Mouse (Mus musculus) neural tube, embryonic 12.5 days (tissue): ENCODE results near the gene Mcrip1. TPM values are rescaled to one million over a fixed set of nuclear protein-coding genes. Genes with fewer than 3 reads are reported as not detected.
"Not testable (repeated sequence)": the region's sequence is repeated elsewhere in the genome, so short reads cannot be mapped to it uniquely, and the experiment has no call there.

Source experiments
- ATAC-seq: fragments of 200-750 bp; cut with Nextera tagmentation; 2 replicates; pipeline ENCODE4 v1.8.0; 2017; ENCODE audit warnings: low read depth, mild to moderate bottlenecking, moderate TSS enrichment, moderate library complexity; ENCODE audit not compliant: low FRiP score
- H3K27ac ChIP-seq: fragments of 300-500 bp; sonication (generic); 2 replicates; pipeline ENCODE4 v1.5.1; 2016
- H3K27me3 ChIP-seq: fragments of 300-500 bp; sonication (generic); replicated peaks from 2 replicates; pipeline ENCODE4 v1.6.1; 2016; ENCODE audit warnings: mild to moderate bottlenecking
- H3K36me3 ChIP-seq: fragments of 300-500 bp; sonication (generic); 2 replicates; pipeline ENCODE4 v1.6.1; 2016; ENCODE audit warnings: mild to moderate bottlenecking
- H3K4me1 ChIP-seq: fragments of 300-500 bp; sonication (generic); 2 replicates; pipeline ENCODE4 v1.6.1; 2016
- H3K4me2 ChIP-seq: fragments of 300-500 bp; sonication (generic); replicated peaks from 2 replicates; pipeline ENCODE4 v1.6.1; 2016; ENCODE audit warnings: mild to moderate bottlenecking
- H3K4me3 ChIP-seq: fragments of 300-500 bp; sonication (generic); 2 replicates; pipeline ENCODE4 v1.5.1; 2016
- H3K9ac ChIP-seq: fragments of 300-500 bp; sonication (generic); 2 replicates; pipeline ENCODE4 v1.6.1; 2016; ENCODE audit warnings: mild to moderate bottlenecking
- H3K9me3 ChIP-seq: fragments of 300-500 bp; sonication (generic); 2 replicates; pipeline ENCODE4 v1.6.1; 2016; ENCODE audit warnings: mild to moderate bottlenecking
- WGBS: fragments of 180-500 bp; shearing (Covaris S2); methylation state at CpG from one replicate; pipeline ENCODE4 v1.1.7; 2016; 5-methylcytosine and 5-hydroxymethylcytosine counted together
- polyA plus RNA-seq: library from polyadenylated mRNA; unstranded; fragments of >200 nt; fragmentation: Nextera tagmentation; extraction: Ambion mirVana; gene quantifications from 2 replicates; pipeline ENCODE4 v1.2.1, GENCODE M21; 2016

Gene Mcrip1
- polyA plus RNA-seq, 1 experiment from 2014 or later = 234 TPM

DNA sequence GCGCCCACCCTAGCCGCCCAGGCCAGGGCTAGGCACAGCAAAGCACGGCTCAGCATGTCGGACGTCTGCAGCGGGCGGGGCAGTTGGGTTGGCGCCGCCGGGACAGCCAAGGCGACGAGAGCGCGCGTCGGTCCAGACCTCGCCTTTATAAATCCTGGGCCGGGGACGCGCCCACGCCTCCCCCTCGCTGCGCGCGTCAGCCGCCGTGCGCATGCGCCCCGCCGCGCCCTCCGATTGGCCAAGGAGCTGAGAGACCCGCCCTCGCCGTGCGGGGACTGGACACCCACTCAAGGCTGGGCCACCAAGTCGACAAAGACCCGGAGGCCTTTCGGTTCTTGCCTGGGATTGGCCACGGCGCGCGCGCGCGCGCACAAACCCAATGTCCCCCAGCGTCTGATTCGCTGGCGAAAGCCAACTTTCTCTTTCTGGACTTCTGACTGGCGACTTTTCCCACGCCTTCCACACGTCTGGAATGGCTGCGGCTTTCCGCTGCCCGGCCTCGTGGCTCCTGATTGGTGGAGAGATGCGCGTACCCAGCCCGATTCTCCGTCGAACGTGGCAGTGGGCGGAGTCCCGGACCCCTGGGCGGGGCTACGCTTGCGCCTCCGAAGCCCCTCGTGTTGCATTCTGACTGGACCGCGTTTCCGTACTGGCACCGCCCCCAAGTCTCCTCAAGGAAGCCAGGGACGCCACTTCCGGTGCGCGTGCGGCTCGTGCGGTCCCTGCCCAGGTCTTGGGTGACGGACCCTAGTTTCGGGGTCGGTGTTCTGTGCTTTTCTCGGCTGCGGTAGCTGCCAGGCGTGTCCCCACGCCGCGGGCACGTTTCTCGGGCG lies 23.4 kb upstream of the Mcrip1 start, which contains the start of gene P4hb:
Gene P4hb (minus strand): TSS at position 502 of the 833 bp plus-strand sequence.
- H3K36me3 ChIP-seq = peaks cover 35% of the 10 kb centered on the region
- no peaks in the 10 kb centered on the region for H3K9me3 ChIP-seq
- ATAC-seq = peak; percentile 97
- peak within 1 kb of the TSS; percentile 76 for H3K27ac ChIP-seq
- H3K27me3 ChIP-seq = no peaks in the 10 kb centered on the region
- H3K4me2 ChIP-seq = peak within 1 kb of the TSS; percentile 94
- under 1% methylated on average over 90 of the region's 94 CpGs for WGBS
- H3K4me1 ChIP-seq = peaks cover 25% of the 10 kb centered on the region
- H3K4me3 ChIP-seq = peak within 1 kb of the TSS; percentile 98
- peak within 1 kb of the TSS; percentile 96 for H3K9ac ChIP-seq

DNA sequence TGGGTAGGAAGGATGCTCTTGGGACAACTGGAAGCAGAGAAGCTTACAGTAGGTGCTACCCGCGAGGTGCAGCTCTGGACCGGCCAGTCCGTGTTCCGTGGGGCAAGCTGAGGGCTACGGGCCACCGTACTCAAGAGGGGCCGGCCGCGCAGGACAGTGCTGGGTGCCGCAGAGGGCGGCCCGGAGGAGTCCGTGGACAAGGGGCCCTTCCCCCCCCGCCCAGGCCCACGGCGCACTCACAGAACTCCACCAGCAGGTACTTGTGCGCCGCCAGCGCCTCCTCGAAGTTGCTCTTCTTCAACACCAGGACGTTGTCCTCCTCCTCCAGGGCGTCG lies 22.9 kb upstream of the Mcrip1 start:
- peaks cover 25% of the 10 kb centered on the region for H3K4me1 ChIP-seq
- WGBS = under 1% methylated on average over 23 of the region's 24 CpGs
- no peaks in the 10 kb centered on the region for H3K27me3 ChIP-seq
- peak overlapping the region; percentile 96 for H3K9ac ChIP-seq
- H3K27ac ChIP-seq = peak overlapping the region; percentile 72; the same call in 1 of the 2 replicates
- peak overlapping the region; percentile 98 for H3K4me3 ChIP-seq
- peak overlapping the region; percentile 94 for H3K4me2 ChIP-seq
- peaks cover 35% of the 10 kb centered on the region for H3K36me3 ChIP-seq
- ATAC-seq = peak; percentile 49
- no peaks in the 10 kb centered on the region for H3K9me3 ChIP-seq

- Histone ChIP-seq H3K9me3 (no peaks in the 10 kb centered on the region), H3K4me2 (peak overlapping the region; percentile 94), H3K27me3 (no peaks in the 10 kb centered on the region), H3K4me1 (peaks cover 25% of the 10 kb centered on the region), H3K27ac (0 out of 2 replicates have a peak overlapping the region, but pooled peaks have one; percentile 72), H3K4me3 (peak overlapping the region; percentile 98), H3K36me3 (peaks cover 39% of the 10 kb centered on the region), H3K9ac (peak overlapping the region; percentile 96)
- no peak for ATAC-seq
- WGBS = 18% methylated on average over 11 of the region's 11 CpGs
Observed at GRCm38 (mm10) chr11:120571754-120572416, 22.4 kb upstream of the Mcrip1 start.

DNA sequence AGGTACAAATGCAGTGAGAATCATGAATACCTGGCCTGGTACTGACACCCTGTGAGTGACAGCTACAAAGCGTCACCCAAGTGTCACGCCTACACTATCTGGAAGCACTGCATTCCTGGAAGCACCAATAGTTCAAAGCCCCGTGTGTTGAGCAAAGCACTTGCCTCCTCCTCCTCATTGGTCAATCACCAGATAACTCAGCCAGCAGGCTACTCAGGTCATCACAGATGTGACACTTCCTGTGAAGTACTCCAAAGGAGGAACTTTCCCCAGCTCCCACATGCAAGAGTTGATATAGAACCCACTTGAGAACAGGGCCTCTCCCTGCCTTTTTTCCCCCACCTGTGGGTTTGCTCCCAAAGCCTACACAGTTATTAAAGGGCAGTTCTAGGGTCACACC lies 21.6 kb upstream of the Mcrip1 start:
- Histone ChIP-seq H3K4me3 (peak overlapping the region; percentile 98; the same call in 1 of the 2 replicates), H3K36me3 (peaks cover 46% of the 10 kb centered on the region), H3K9me3 (no peaks in the 10 kb centered on the region), H3K27me3 (no peaks in the 10 kb centered on the region), H3K4me2 (peak overlapping the region; percentile 94), H3K27ac (no peak overlapping the region), H3K4me1 (peaks cover 25% of the 10 kb centered on the region), H3K9ac (peak overlapping the region; percentile 45; the same call in 1 of the 2 replicates)
- 81% methylated on average over 3 of the region's 3 CpGs for WGBS
- no peak for ATAC-seq

DNA sequence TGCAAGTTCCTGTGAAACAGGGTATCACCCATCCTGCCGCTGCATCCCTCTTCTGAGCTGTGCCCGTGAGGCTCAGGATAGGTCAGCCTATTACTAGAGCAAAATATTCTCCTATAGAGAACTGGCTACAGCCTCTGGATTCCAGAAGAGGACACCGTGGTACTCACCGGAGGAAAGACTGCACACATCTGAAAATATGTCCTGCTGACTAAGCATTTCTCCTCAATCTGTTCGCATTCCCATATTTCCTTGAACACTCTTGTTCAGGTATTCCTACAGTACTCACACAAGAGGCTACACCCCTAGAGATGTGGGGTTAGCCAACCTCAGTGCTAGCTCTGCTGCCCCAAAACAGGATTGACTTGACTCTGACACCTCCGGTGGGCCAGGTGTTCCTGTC lies 18.8 kb upstream of the Mcrip1 start:
- Histone ChIP-seq H3K27me3 (no peaks in the 10 kb centered on the region), H3K4me1 (peaks cover 15% of the 10 kb centered on the region), H3K27ac (no peak overlapping the region), H3K36me3 (peaks cover 72% of the 10 kb centered on the region), H3K4me2 (no peak overlapping the region), H3K9me3 (no peaks in the 10 kb centered on the region), H3K9ac (no peak overlapping the region), H3K4me3 (no peak overlapping the region; the same call in 1 of the 2 replicates)
- 95% methylated on average over 6 of the region's 6 CpGs for WGBS
- ATAC-seq = no peak

- Histone ChIP-seq H3K36me3 (peaks cover 91% of the 10 kb centered on the region), H3K27ac (no peak overlapping the region), H3K27me3 (no peaks in the 10 kb centered on the region), H3K4me2 (no peak overlapping the region), H3K4me1 (no peaks in the 10 kb centered on the region), H3K9ac (no peak overlapping the region), H3K4me3 (no peak overlapping the region), H3K9me3 (no peaks in the 10 kb centered on the region)
- WGBS = 85% methylated on average over 9 of the region's 9 CpGs
- ATAC-seq = no peak
Observed at GRCm38 (mm10) chr11:120565114-120565513, 15.6 kb upstream of the Mcrip1 start.

GRCm38 (mm10) chr11:120562949-120563348 lies 13.4 kb upstream of the Mcrip1 start:
- Histone ChIP-seq H3K27ac (no peak overlapping the region), H3K4me3 (no peak overlapping the region), H3K9ac (no peak overlapping the region), H3K4me1 (no peaks in the 10 kb centered on the region), H3K27me3 (no peaks in the 10 kb centered on the region), H3K36me3 (peaks cover 90% of the 10 kb centered on the region), H3K4me2 (no peak overlapping the region), H3K9me3 (0 out of 2 replicates have a peak, but pooled peaks cover under 1% of the 10 kb centered on the region)
- 95% methylated on average over 13 of the region's 13 CpGs for WGBS
- no peak for ATAC-seq

GRCm38 (mm10) chr11:120560952-120561728 lies 11.6 kb upstream of the Mcrip1 start:
- Histone ChIP-seq H3K9me3 (0 out of 2 replicates have a peak, but pooled peaks cover 11% of the 10 kb centered on the region), H3K27me3 (no peaks in the 10 kb centered on the region), H3K9ac (no peak overlapping the region), H3K4me3 (no peak overlapping the region), H3K4me2 (no peak overlapping the region), H3K4me1 (no peaks in the 10 kb centered on the region), H3K36me3 (peaks cover 73% of the 10 kb centered on the region), H3K27ac (no peak overlapping the region)
- WGBS = 93% methylated on average over 13 of the region's 13 CpGs
- ATAC-seq = no peak

DNA sequence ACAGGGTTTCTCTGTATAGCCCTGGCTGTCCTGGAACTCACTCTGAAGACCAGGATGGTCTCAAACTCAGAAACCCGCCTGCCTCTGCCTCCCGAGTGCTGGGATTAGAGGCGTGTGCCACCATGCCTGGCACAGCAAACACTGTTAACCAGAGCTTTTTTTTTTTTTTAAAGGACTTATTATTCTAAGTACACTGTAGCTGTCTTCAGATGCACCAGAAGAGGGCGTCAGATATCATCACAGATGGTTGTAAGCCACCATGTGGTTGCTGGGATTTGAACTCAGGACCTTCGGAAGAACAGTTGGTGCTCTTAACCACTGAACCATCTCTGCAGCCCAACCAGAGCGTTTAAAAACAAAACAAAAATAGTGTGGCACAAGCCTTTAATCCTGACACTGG lies 9.3 kb upstream of the Mcrip1 start:
- H3K4me2 ChIP-seq, H3K27ac ChIP-seq, H3K9ac ChIP-seq, H3K27me3 ChIP-seq, ATAC-seq, H3K4me1 ChIP-seq, H3K4me3 ChIP-seq: not testable (repeated sequence)
- 87% methylated on average over 6 of the region's 6 CpGs for WGBS
- H3K36me3 ChIP-seq = peaks cover 51% of the 10 kb centered on the region
- 0 out of 2 replicates have a peak, but pooled peaks cover 11% of the 10 kb centered on the region for H3K9me3 ChIP-seq

GRCm38 (mm10) chr11:120555260-120555659 lies 5.7 kb upstream of the Mcrip1 start:
- Histone ChIP-seq H3K4me3 (no peak overlapping the region), H3K27ac (no peak overlapping the region), H3K4me2 (no peak overlapping the region), H3K9me3 (0 out of 2 replicates have a peak, but pooled peaks cover 11% of the 10 kb centered on the region), H3K9ac (no peak overlapping the region), H3K4me1 (peaks cover under 1% of the 10 kb centered on the region), H3K36me3 (peaks cover 15% of the 10 kb centered on the region), H3K27me3 (no peaks in the 10 kb centered on the region)
- no peak for ATAC-seq
- WGBS = 87% methylated on average over 2 of the region's 2 CpGs

GRCm38 (mm10) chr11:120554834-120555233 lies 5.3 kb upstream of the Mcrip1 start:
- ATAC-seq = no peak
- 0 out of 2 replicates have a peak, but pooled peaks cover 11% of the 10 kb centered on the region for H3K9me3 ChIP-seq
- H3K4me3 ChIP-seq = no peak overlapping the region
- H3K4me2 ChIP-seq = no peak overlapping the region
- H3K36me3 ChIP-seq = peaks cover 11% of the 10 kb centered on the region
- WGBS = 86% methylated on average over 7 of the region's 7 CpGs
- H3K27me3 ChIP-seq = no peaks in the 10 kb centered on the region
- peaks cover 5% of the 10 kb centered on the region for H3K4me1 ChIP-seq
- no peak overlapping the region for H3K9ac ChIP-seq
- no peak overlapping the region for H3K27ac ChIP-seq

DNA sequence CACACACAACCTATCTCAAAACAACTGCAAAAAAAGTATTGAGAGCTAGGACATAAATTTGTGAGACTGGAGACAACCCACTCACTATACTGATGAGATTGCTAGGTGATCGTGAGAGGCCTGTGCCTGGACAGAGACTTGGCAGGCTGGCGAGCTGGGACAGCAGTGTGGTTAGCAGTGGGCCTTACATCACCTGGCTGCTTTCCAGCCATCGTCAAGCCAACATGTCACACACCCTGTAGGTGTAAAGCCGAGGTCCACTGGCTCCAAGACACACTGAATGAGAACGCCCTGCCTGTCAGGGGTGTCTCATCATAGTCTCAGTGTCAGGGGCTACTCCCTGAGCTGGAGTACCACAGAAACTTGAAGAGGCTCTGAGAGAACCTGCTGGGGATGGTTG lies 3.2 kb upstream of the Mcrip1 start:
- H3K4me2 ChIP-seq = no peak overlapping the region
- no peak overlapping the region for H3K9ac ChIP-seq
- 84% methylated on average over 5 of the region's 5 CpGs for WGBS
- H3K36me3 ChIP-seq = no peaks in the 10 kb centered on the region
- ATAC-seq = no peak
- H3K4me1 ChIP-seq = peaks cover 18% of the 10 kb centered on the region
- no peak overlapping the region for H3K27ac ChIP-seq
- no peaks in the 10 kb centered on the region for H3K27me3 ChIP-seq
- H3K9me3 ChIP-seq = 0 out of 2 replicates have a peak, but pooled peaks cover 9% of the 10 kb centered on the region
- H3K4me3 ChIP-seq = no peak overlapping the region
